Mouse (Mus musculus) liver, postnatal 0 days (tissue): ENCODE results near the gene Slc51a. TPM values are rescaled to one million over a fixed set of nuclear protein-coding genes. Genes with fewer than 3 reads are reported as not detected.
"Not testable (repeated sequence)": the region's sequence is repeated elsewhere in the genome, so short reads cannot be mapped to it uniquely, and the experiment has no call there.

ENCODE experiments used
- ATAC-seq: fragments of 200-750 bp; cut with Nextera tagmentation; 2 replicates; pipeline ENCODE4 v1.8.0; 2017; ENCODE audit warnings: mild to moderate bottlenecking, moderate library complexity
- DNase-seq: peaks from one replicate; pipeline ENCODE4 v3.0.0-alpha.2; 2016
- H3K27ac ChIP-seq: fragments of 300-500 bp; sonication (generic); 2 replicates; pipeline ENCODE4 v1.5.1; 2014; ENCODE audit warnings: antibody characterized with exemption, moderate library complexity, mild to moderate bottlenecking, low read depth
- H3K27me3 ChIP-seq: fragments of 300-500 bp; sonication (generic); 2 replicates; pipeline ENCODE4 v1.6.1; 2014; ENCODE audit warnings: low read length, control low read depth, mixed read lengths; ENCODE audit not compliant: insufficient read depth
- H3K36me3 ChIP-seq: fragments of 300-500 bp; sonication (generic); replicated peaks from 2 replicates; pipeline ENCODE4 v1.6.1; 2014; ENCODE audit warnings: mild to moderate bottlenecking, control low read depth, low read length, moderate library complexity, mixed read lengths; ENCODE audit not compliant: insufficient read depth
- H3K4me1 ChIP-seq: fragments of 300-500 bp; sonication (generic); 2 replicates; pipeline ENCODE4 v1.6.1; 2014; ENCODE audit warnings: antibody characterized with exemption, mild to moderate bottlenecking, control low read depth; ENCODE audit not compliant: insufficient read depth
- H3K4me2 ChIP-seq: fragments of 300-500 bp; sonication (generic); 2 replicates; pipeline ENCODE4 v1.6.1; 2014; ENCODE audit warnings: low read depth, mild to moderate bottlenecking, low read length, moderate library complexity, mixed read lengths
- H3K4me3 ChIP-seq: fragments of 300-500 bp; sonication (generic); 2 replicates; pipeline ENCODE4 v1.5.1; 2014; ENCODE audit warnings: low read depth, low read length
- H3K9ac ChIP-seq: fragments of 300-500 bp; sonication (generic); replicated peaks from 2 replicates; pipeline ENCODE4 v1.6.1; 2014; ENCODE audit warnings: mild to moderate bottlenecking, moderate library complexity
- H3K9me3 ChIP-seq: fragments of 300-500 bp; sonication (generic); 2 replicates; pipeline ENCODE4 v1.6.1; 2016; ENCODE audit warnings: mild to moderate bottlenecking, control low read depth, low read length, mixed read lengths
- CTCF ChIP-seq: sonication (generic); IDR thresholded peaks from 2 replicates; pipeline ENCODE4 v1.5.1; 2016; ENCODE audit warnings: antibody characterized with exemption, low read depth
- EP300 ChIP-seq: IDR thresholded peaks from 2 replicates; pipeline ENCODE4 v1.6.1; 2016; ENCODE audit warnings: antibody characterized with exemption, low read depth, mild to moderate bottlenecking
- WGBS: fragments of 180-500 bp; shearing (Covaris S2); extraction: QIAGEN DNeasy Blood & Tissue Kit; methylation state at CpG from one replicate; pipeline ENCODE4 v1.1.7; 2014; ENCODE audit not compliant: insufficient replicate concordance; 5-methylcytosine and 5-hydroxymethylcytosine counted together
- polyA plus RNA-seq: library from polyadenylated mRNA; unstranded; fragments of >200 nt; fragmentation: Nextera tagmentation; extraction: Ambion mirVana; gene quantifications from 2 replicates; pipeline ENCODE4 v1.2.1, GENCODE M21; 2015

The Slc51a gene
- polyA plus RNA-seq, 1 experiment from 2014 or later: 1.0 TPM

GRCm38 (mm10) chr16:32498996-32499395, 11.3 kb upstream of the Slc51a start:
- Histone ChIP-seq H3K27me3 (no peaks in the 10 kb centered on the region), H3K9me3 (no peaks in the 10 kb centered on the region), H3K4me3 (no peak overlapping the region), H3K4me1 (peaks cover 3% of the 10 kb centered on the region; the same call in 1 of the 2 replicates), H3K4me2 (no peak overlapping the region), H3K36me3 (no peaks in the 10 kb centered on the region), H3K9ac (no peak overlapping the region), H3K27ac (no peak overlapping the region)
- ATAC-seq (0 out of 2 replicates have a peak, but pooled peaks have one; percentile 16), DNase-seq (no peak)
- 55% methylated on average over 13 of the region's 13 CpGs for WGBS
- TF ChIP-seq EP300 (no peak), CTCF (no peak)

DNA sequence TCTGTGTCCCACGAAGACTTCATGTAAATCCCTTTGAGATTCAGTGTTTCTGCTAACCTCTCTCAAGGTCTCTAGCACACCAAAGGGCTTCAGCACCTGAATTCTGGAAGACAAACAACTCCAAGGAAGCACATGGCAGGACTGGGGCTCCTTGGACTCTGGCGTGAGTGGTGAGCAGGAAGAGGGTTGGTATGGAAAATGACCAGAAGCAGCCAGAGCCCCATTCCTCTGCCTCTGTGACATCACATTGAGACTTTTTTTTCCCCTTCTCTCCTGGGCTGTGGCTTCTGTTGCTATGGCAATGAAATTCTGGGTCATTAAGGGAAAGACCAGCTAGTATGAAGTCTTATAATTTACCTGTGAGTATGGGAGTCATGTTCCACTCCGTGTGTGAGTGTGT, 8.3 kb upstream of the Slc51a start, which contains the start of gene Zdhhc19:
TSS of gene Zdhhc19 (plus strand) at position 301 of the 400 bp plus-strand sequence.
- Histone ChIP-seq H3K9me3 (no peaks in the 10 kb centered on the region), H3K36me3 (no peaks in the 10 kb centered on the region), H3K4me3 (no peak within 1 kb of the TSS), H3K27me3 (no peaks in the 10 kb centered on the region), H3K9ac (no peak within 1 kb of the TSS), H3K4me2 (no peak within 1 kb of the TSS), H3K27ac (no peak within 1 kb of the TSS), H3K4me1 (peaks cover 3% of the 10 kb centered on the region; the same call in 1 of the 2 replicates)
- ATAC-seq: no peak
- DNase-seq: no peak
- WGBS: 67% methylated on average over 3 of the region's 3 CpGs
- no peak for TF ChIP-seq CTCF
- TF ChIP-seq EP300: no peak

DNA sequence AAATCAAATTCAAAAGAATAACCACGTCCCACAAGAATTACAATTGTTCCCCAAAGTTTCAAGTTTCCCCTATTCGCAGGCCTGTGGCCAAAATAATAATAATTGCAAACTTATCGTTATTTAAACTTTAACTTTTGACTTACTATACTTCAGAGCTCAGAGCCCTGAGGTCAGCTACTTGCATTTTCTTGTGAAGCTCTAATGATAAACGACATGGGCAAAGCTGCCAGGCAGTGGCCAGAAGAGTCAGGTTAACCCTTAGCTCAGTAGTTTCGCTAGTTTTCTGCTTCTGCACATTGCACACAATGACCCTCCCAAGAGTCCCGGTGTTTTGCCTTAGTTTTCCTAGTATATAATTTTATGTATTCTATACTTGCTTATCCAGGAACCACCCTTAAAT, 6.7 kb upstream of the Slc51a start:
- not testable (repeated sequence) for DNase-seq, H3K9me3 ChIP-seq, H3K4me1 ChIP-seq, ATAC-seq, H3K9ac ChIP-seq, H3K4me3 ChIP-seq, H3K36me3 ChIP-seq, H3K27ac ChIP-seq, H3K27me3 ChIP-seq, H3K4me2 ChIP-seq
- WGBS: 67% methylated on average over 6 of the region's 6 CpGs

GRCm38 (mm10) chr16:32488939-32489338, 1.3 kb upstream of the Slc51a start:
- Histone ChIP-seq H3K4me2 (no peak overlapping the region), H3K9me3 (no peaks in the 10 kb centered on the region), H3K27me3 (no peaks in the 10 kb centered on the region), H3K4me1 (peaks cover 5% of the 10 kb centered on the region; the same call in 1 of the 2 replicates), H3K4me3 (no peak overlapping the region), H3K27ac (no peak overlapping the region), H3K36me3 (no peaks in the 10 kb centered on the region), H3K9ac (no peak overlapping the region)
- whole genome bisulfite sequencing: 87% methylated on average over 3 of the region's 3 CpGs
- ATAC-seq (no peak), DNase-seq (no peak)
- TF ChIP-seq CTCF (no peak), EP300 (no peak)

DNA sequence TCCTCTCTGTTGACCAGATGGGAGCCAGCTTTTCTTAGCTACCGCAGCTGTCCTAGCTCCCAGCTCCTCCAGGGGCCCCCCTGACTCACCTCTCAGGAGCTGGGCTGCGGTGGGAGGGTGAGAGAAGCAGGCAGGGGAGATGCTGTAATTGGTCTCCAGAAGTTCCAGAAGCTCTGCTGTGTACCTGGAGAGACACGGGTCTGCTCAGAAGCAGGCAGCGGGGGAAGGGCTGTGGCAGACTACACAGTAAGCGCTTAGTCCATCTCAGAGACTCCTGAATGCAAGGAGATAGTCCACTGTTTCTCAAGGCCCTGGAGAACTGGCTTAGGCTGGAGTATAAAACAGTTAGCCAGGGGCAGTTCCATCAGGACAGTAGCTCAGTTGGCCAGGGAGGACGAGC, 1.6 kb downstream of the Slc51a start:
- no peak for DNase-seq
- Histone ChIP-seq H3K4me3 (no peak overlapping the region), H3K27ac (no peak overlapping the region), H3K9ac (no peak overlapping the region), H3K9me3 (no peaks in the 10 kb centered on the region), H3K36me3 (no peaks in the 10 kb centered on the region), H3K4me1 (peaks cover 5% of the 10 kb centered on the region; the same call in 1 of the 2 replicates), H3K4me2 (no peak overlapping the region), H3K27me3 (no peaks in the 10 kb centered on the region)
- TF ChIP-seq EP300 (no peak), CTCF (no peak)
- ATAC-seq: no peak
- 74% methylated on average over 6 of the region's 6 CpGs for WGBS

GRCm38 (mm10) chr16:32485209-32485608, 2.5 kb downstream of the Slc51a start:
- H3K4me2 ChIP-seq: no peak overlapping the region
- no peaks in the 10 kb centered on the region for H3K27me3 ChIP-seq
- H3K4me1 ChIP-seq: peaks cover 5% of the 10 kb centered on the region; the same call in 1 of the 2 replicates
- H3K4me3 ChIP-seq: no peak overlapping the region
- H3K36me3 ChIP-seq: no peaks in the 10 kb centered on the region
- WGBS: 47% methylated on average over 2 of the region's 2 CpGs
- no peaks in the 10 kb centered on the region for H3K9me3 ChIP-seq
- TF ChIP-seq EP300 (no peak), CTCF (no peak)
- DNase-seq: no peak
- no peak for ATAC-seq
- no peak overlapping the region for H3K9ac ChIP-seq
- no peak overlapping the region for H3K27ac ChIP-seq

GRCm38 (mm10) chr16:32484431-32484871, 3.2 kb downstream of the Slc51a start:
- H3K4me2 ChIP-seq: no peak overlapping the region
- TF ChIP-seq CTCF (no peak), EP300 (no peak)
- H3K9me3 ChIP-seq: no peaks in the 10 kb centered on the region
- no peaks in the 10 kb centered on the region for H3K27me3 ChIP-seq
- 56% methylated on average over 7 of the region's 7 CpGs for WGBS
- DNase-seq (no peak), ATAC-seq (no peak)
- H3K27ac ChIP-seq: no peak overlapping the region
- H3K4me3 ChIP-seq: no peak overlapping the region
- no peaks in the 10 kb centered on the region for H3K36me3 ChIP-seq
- no peak overlapping the region for H3K9ac ChIP-seq
- peaks cover 5% of the 10 kb centered on the region; the same call in 1 of the 2 replicates for H3K4me1 ChIP-seq
